Mouse (Mus musculus) adrenal gland, postnatal 4 days (tissue): ENCODE measurements around the gene Mon2. TPM values are rescaled to one million over a fixed set of nuclear protein-coding genes. Genes with fewer than 3 reads are reported as not detected.

Experiments
- DNase-seq, 2 experiments: peaks; one replicate each; pipeline ENCODE4 v3.0.0; 2021 to 2022; ENCODE audit warnings: low spot score in 2 of 2, mixed read lengths in 2 of 2
- microRNA-seq: library from miRNA; unstranded; fragments of <30 nt; microRNA quantifications from one replicate; pipeline ENCODE4 v1.2.0, GENCODE M21; 2021
- total RNA-seq, 2 experiments: library from RNA; stranded (reverse); gene quantifications; 2 replicates each; pipeline ENCODE4 v1.2.3; 2021

The Mon2 gene
- total RNA-seq, 2 experiments from 2014 or later, result 77.2 to 86.0 TPM

GRCm38 (mm10) chr10:122964241-122964636, 112.1 kb downstream of the Mon2 start:
- no peak for DNase-seq

DNA sequence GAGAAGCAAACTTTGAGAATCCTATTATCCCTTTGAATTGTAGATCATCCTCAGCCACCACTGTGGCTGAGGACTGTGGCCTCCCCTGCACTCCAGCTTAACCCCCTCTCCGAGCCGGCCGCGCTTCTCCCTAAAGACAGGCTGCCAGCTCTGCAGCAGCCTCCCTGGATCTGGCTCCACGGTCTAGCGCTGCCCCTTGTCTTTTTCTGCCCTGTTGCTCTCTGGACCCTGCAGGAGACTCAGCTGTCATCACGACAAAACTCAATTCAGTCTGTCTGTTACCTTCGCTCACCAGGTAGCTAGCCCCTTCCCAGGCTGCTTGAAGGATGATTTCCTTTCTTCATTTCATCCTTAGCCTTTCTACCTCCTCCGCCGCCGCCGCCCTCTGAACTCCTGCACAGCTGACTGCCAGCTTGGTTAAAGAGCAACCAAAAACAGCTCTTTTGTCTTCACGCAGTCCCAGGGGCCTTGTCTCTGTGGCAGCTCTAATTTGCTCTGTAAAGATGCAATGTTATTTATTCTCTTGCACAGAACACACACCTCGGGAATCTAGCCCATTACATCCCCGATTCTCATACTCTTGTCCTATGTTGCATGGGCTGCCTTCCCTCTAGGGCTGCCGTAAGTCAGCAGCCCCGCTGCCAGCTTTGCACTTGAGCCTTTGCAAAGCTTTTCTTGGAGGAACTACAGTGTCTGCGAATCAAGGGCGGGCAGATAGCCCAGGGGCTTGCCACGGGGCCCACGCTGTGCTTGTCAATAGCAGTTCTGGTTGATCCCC, 112.7 kb downstream of the Mon2 start:
- no peak for DNase-seq

DNA sequence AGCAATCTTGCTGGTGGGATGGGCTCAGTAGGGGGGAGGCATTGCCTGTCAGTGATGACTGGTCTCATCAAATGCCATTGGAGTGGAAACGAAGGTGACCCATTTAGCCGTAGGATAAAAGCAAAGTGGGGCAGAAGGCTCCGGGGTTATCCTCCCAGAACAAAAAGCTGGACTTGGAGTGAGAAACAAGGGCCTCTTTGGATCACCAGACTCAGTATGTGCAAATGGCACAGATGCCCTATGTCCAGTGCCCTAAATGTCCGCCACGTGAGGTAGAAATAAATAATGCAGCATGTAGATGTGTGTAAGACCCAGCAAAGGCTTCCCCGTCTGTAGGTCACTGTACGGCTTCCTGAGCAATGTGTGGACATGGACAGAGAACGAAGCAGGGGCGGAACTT, 113.7 kb downstream of the Mon2 start:
- no peak for DNase-seq

GRCm38 (mm10) chr10:122961494-122961893, 114.8 kb downstream of the Mon2 start:
- no peak for DNase-seq

- no peak for DNase-seq
These were observed 115.6 kb downstream of the Mon2 start for GRCm38 (mm10) chr10:122960738-122961137.

DNA sequence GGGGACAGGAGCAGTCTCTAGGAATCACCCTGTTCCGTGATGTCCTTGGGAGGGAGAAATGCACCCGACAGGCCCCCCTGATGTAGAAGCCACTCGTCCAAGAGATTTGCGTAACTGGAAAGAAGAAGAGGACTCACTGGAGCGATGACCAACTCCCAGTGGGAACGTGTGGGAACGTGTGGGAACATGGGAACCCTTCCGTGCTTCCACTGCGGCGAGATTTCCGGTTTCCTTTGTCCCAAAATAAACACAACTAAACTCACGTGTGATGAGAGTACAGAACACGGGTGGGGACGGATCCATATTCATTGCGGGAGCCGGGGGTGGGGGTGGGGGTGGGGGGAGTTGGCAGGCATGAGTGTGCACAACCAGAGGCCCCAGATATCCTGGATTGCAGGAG, 116.1 kb downstream of the Mon2 start:
- no peak for DNase-seq

DNA sequence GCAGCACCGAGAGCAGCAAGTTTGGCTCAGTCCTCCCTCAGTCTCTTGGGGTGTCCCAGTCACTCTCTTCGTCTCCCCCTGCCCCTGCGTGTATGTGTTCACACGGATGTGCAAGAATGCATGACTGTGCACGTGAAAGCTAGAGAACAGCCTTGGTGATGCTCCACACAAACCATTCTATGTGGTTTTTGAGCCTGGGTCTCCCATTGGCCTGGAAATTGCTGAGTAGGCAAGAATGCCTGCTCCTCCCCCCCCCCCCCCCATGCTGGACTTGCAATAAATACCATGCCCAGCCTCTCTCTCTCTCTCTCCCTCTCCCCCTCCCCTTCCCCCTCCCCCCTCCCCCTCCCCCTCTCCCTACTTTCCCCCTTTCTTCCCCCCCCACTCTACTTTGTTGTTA, 117.6 kb downstream of the Mon2 start:
- DNase-seq, result no peak

GRCm38 (mm10) chr10:122957918-122958317, 118.4 kb downstream of the Mon2 start:
- no peak for DNase-seq

DNA sequence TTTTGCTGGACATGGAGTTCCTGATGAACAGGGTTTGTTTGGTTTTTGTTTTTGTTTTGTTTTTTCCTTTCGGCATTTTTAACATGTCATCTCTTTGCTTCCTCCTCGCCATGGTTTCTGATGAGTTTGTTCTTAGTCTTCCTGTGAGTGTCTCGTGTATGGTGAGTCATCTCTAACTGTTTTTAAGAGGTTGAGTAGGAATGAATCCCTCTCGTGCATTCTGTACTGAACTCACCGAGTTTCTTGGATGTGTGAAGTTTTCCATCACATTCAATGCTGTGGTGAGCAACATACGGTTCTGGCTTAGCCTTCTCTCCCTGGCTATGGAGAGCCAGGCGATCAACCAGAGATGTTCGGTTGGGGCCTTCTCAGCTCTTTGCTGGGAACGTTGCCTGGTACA, 122.7 kb downstream of the Mon2 start:
- DNase-seq, result no peak

DNA sequence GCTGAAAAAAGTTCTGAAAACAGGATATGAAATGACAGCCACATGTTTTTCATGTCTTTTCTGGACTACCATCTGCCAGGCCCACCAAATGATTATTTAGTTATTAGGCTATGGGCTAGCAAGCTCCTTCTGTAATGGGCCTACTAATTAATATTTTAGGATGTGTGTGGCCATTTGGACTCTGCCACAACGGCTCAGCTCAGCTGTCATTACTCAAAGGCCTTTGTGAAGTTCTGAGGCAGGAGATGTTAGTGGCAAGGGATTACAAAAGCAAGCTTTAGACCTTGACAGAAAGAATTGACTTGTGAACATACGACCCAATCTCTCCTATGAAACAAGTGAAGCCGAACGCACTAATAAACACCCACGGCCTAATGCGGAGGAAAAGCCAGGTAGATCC, 125.3 kb downstream of the Mon2 start:
- DNase-seq, result no peak

DNA sequence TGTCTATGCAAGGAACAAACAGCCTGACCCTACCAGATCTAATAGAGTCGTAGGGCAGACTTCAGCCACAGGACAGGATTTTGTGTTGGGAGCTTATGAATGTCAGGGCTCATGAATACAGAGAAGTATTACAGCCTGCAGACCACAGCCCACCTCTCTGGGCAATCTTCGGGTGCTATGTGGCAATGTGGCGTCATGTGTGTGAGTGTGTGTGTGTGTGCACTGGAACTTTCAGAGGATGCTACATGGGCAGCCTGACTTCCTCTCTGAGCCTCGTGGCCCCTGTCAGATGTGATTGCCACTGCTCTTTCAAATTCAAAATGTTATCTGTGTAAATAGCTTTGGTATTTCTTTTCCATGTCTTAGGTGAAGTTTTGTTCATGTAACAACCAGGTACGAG, 131.4 kb downstream of the Mon2 start:
- DNase-seq, result no peak

DNA sequence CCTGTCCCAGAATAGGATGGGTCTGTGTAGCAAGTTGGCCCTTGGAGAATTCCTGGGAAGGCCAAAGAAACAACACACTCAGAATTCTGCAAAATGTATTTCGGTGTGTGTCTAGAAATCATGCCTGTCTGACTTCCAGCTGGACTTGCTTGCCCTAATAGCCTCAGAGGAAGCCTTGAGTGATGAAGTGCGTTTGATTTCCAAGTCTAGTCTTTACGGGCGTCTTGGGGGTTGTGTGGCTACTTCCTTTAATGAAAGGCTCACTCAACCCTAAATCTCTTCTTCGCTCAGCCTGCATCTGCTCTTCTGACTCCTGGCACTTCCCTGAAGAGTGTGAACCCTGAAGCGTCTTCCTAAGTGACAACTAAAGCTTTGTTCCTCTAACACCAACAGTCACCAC, 132.5 kb downstream of the Mon2 start:
- DNase-seq, result no peak

DNA sequence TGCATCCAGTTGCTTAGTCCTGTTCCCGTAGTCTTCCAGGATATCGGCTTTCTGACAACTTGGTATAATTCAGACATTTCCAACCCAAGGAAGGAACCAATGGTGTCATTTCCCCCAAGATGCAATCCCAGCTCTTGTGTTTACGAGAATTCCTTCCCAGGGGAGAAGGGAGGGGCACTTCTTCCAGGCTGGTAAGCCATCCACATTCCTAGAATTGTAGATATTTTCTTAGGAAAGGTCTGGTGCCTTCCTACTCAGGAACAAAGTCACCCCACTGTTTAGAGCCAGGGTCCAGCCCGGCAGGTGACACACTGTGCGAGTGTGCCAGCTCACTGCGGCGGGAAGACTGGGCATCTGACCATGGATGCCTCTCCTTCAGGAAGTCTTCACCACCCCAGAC, 133.5 kb downstream of the Mon2 start:
- no peak for DNase-seq

Small RNA genes within 50 kb of the gene (microRNA-seq; reads per million reads assigned to microRNA genes)
- gene Mirlet7i, result 78,913 reads per million, percentile 100 among the genes with 10 or more reads in this experiment

Other genes starting within 250 kb of the Mon2 start
- 10 to 100 TPM; 78.0 to 88.6 TPM for gene Usp15, start 120.5 kb upstream of the Mon2 start, total RNA-seq
- 1 to 10 TPM; 2.3 to 2.5 TPM for gene Fam19a2, start 187.5 kb upstream of the Mon2 start, total RNA-seq